Comparison of ENCODE assay signal across 9 mouse cellular contexts in the genomic region with DNA sequence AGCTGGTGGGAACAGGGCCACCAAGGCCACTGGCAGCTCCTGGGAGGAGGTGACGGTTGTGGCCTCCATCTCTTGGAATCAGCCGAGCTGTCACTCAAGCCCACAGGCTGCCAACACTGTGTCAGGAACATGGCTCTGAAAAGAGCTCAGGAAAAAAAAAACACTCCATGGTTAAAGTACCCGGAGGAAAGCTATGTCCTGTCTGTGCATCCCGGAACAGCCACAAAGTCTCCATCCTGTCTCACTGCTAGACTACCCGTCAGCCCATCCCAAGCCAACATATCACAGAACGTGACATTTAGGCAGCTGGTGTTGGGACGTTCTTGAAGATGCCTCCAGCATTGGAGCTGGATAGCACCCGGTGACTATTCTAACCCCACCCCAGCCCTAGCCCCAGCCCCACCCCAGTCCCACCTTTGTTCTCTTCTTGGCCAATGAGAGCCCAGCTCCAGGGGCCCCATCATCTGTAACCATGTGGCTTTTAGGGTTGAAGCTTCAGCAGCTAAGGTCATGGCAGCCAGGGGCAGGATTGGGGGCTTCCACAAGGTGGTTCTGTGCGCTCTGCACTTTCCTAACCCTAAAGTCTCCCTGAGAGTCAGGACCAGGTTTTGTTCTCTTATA. TPM values are rescaled to one million over a fixed set of nuclear protein-coding genes. Genes with fewer than 3 reads are reported as not detected.
A peak's percentile ranks its signal among the peaks of the same experiment; 100 is the strongest.
DNase-seq lines count a peak whose midpoint lies in the region; ATAC-seq lines count a peak whose summit lies in the region.
"Had no signal": no experiment of that assay in that cellular context is flagged by ENCODE, and none has a peak within 500 bp of the region (broad histone marks: within the 10 kb centered on the region; RNA-seq: fewer than 3 reads in every experiment).

No protein-coding gene starts in this region.

- no peak overlapping the region for H3K27ac ChIP-seq in liver, embryonic 12.5 days
- H3K27ac ChIP-seq in forebrain, embryonic 14.5 days (ENCODE audit: low read depth, low read length) = no peak overlapping the region

- H3K4me1 ChIP-seq in liver, embryonic 12.5 days = peaks cover 63% of the 10 kb centered on the region
- 0 out of 2 replicates have a peak, but pooled peaks cover 3% of the 10 kb centered on the region for H3K4me1 ChIP-seq in forebrain, embryonic 14.5 days (ENCODE audit: control insufficient read depth, insufficient read depth, low read length)

- H3K9ac ChIP-seq in liver, embryonic 12.5 days = no peak overlapping the region
- no peak overlapping the region for H3K9ac ChIP-seq in forebrain, embryonic 14.5 days (ENCODE audit: low read length)

- no peak overlapping the region for H3K4me3 ChIP-seq in liver, embryonic 12.5 days
- no peak overlapping the region for H3K4me3 ChIP-seq in forebrain, embryonic 14.5 days (ENCODE audit: low read depth, low read length)

- H3K27me3 ChIP-seq in liver, embryonic 12.5 days (replicated peaks) = peaks cover 68% of the 10 kb centered on the region
- no peaks in the 10 kb centered on the region for H3K27me3 ChIP-seq in forebrain, embryonic 14.5 days (replicated peaks; ENCODE audit: control insufficient read depth, insufficient read depth, low read length)

- no peaks in the 10 kb centered on the region for H3K36me3 ChIP-seq in liver, embryonic 12.5 days
- no peaks in the 10 kb centered on the region for H3K36me3 ChIP-seq in forebrain, embryonic 14.5 days (ENCODE audit: control insufficient read depth, insufficient read depth, low read length)

- peak; percentile 53 for DNase-seq in 416B (ENCODE audit: low read depth)
- DNase-seq in A20 (ENCODE audit: low read depth, low spot score) = peak; percentile 39
- DNase-seq in c-Kit-positive CD71-positive TER-119-negative erythroid progenitor cells, embryonic 14.5 days (ENCODE audit: low read depth) = peak; percentile 42
- DNase-seq in urinary bladder, postnatal 36 days (ENCODE audit: low spot score in 2 of 2) = no peak
- DNase-seq in urinary bladder, postnatal 4 days (ENCODE audit: low spot score in 2 of 2) = no peak
- DNase-seq in gastrocnemius, postnatal 10 days = no peak
- no peak for DNase-seq in forebrain, embryonic 14.5 days (ENCODE audit: low spot score)
- DNase-seq: cerebellum, adult 18-20 months had no signal

- 0 out of 2 replicates have a peak, but pooled peaks have one; percentile 23 for ATAC-seq in liver, embryonic 12.5 days
- no peak for ATAC-seq in forebrain, embryonic 14.5 days

- H3K9me3 ChIP-seq in liver, embryonic 12.5 days (replicated peaks) = no peaks in the 10 kb centered on the region
- no peaks in the 10 kb centered on the region for H3K9me3 ChIP-seq in forebrain, embryonic 14.5 days (replicated peaks; ENCODE audit: control insufficient read depth, low read length)

- WGBS in liver, embryonic 12.5 days (ENCODE audit: insufficient replicate concordance) = 45% methylated on average over 9 of the region's 9 CpGs
- WGBS in forebrain, embryonic 14.5 days = 72% methylated on average over 9 of the region's 9 CpGs

- no peak overlapping the region for H3K4me2 ChIP-seq in liver, embryonic 12.5 days
- H3K4me2 ChIP-seq in forebrain, embryonic 14.5 days (ENCODE audit: low read length) = no peak overlapping the region

RNA-seq across cellular contexts. Expression of gene Cdc42ep4, which starts 51.8 kb away (rescaled TPM):
- 21.1 and 21.9 TPM in 2 replicates for polyA plus RNA-seq in liver, embryonic 12.5 days (2016; fragmentation: Nextera tagmentation; extraction: Ambion mirVana)
- 10 to 100 TPM; 19.1 to 22.0 TPM for total RNA-seq in gastrocnemius, postnatal 10 days (2021)
- polyA plus RNA-seq in forebrain, embryonic 14.5 days (2014; fragmentation: Nextera tagmentation; extraction: Ambion mirVana) = 52.4 and 61.5 TPM in 2 replicates

Comparison
In these comparisons a context has a peak if more than half of its experiments do, and no peak if none do; other contexts are left out.
1. DNase-seq: peak in 416B (single experiment), A20 (single experiment) and c-Kit-positive CD71-positive TER-119-negative erythroid progenitor cells, embryonic 14.5 days (single experiment); none in urinary bladder, postnatal 36 days (0 of 2), urinary bladder, postnatal 4 days (0 of 2), gastrocnemius, postnatal 10 days (single experiment) and forebrain, embryonic 14.5 days (single experiment).